Mouse (Mus musculus): Measurements from ENCODE around the gene Nnat. TPM values are rescaled to one million over a fixed set of nuclear protein-coding genes. Genes with fewer than 3 reads are reported as not detected.
A peak's percentile ranks its signal among the peaks of the same experiment; 100 is the strongest.

The Nnat gene
- polyA plus RNA-seq, 1 experiment from 2014 or later = 404 TPM

DNA sequence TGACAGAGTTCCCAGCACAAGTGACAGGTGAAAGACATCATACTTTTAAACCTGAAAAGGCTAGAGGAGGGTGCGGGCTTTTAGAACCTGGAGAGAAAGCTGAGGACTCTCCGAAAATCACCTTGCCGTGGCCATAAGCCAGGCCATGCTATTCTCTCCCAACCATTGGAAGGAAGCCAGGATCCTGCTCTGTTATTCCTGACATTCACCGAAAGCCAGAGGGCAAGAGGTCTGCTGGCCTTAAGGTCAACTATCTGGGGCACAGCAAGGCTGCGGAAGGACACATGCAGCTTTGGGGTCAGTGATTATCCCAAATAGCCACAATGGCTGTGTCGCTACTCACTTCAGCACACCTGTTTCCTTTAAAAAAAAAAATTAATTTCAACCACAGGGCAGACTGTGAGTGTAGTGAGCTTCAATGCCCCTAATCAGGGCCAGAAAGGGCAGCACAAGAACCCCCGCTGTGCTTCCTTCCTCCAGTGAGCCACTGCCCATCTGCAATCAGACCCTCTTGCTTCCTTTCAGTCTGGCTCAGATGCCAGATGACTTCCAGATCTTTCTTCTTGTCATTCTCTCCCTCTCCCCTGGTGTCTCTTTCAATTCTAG, 23.3 kb upstream of the Nnat start:
- no peak overlapping the region for H3K9ac ChIP-seq
- H3K4me3 ChIP-seq (replicated peaks) = no peak overlapping the region
- H3K36me3 ChIP-seq = no peaks in the 10 kb centered on the region
- 55% methylated on average over 7 of the region's 7 CpGs for WGBS
- H3K27ac ChIP-seq = no peak overlapping the region
- H3K9me3 ChIP-seq = no peaks in the 10 kb centered on the region
- ATAC-seq (ENCODE audit: insufficient read depth, low FRiP score, low read depth) = no peak
- H3K4me2 ChIP-seq = no peak overlapping the region
- H3K4me1 ChIP-seq = peaks cover 14% of the 10 kb centered on the region
- H3K27me3 ChIP-seq (replicated peaks) = no peaks in the 10 kb centered on the region

DNA sequence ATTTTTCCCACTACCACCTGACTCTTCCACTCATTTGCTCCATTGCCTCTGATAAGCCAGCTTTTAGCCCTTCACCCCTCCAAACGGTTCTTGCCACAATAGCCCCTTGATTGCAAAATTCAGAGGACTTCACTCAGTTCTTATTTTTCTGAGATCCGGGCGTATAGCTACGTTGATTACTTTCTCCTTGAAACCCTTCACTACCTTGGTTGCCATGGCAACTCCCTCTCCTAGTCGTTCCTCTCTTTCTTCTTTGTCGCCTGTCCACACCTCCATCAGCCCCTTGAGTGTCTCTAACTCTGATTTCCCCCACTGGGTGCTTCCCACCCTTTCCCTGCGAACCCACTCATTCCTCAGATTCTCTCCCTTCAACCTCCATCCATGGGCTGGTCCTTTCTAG, 22.8 kb upstream of the Nnat start:
- H3K27ac ChIP-seq = no peak overlapping the region
- H3K4me2 ChIP-seq = no peak overlapping the region
- no peaks in the 10 kb centered on the region for H3K27me3 ChIP-seq (replicated peaks)
- H3K4me3 ChIP-seq (replicated peaks) = no peak overlapping the region
- no peak overlapping the region for H3K9ac ChIP-seq
- peaks cover 10% of the 10 kb centered on the region; the same call in 1 of the 2 replicates for H3K4me1 ChIP-seq
- no peak for ATAC-seq (ENCODE audit: insufficient read depth, low FRiP score, low read depth)
- 40% methylated on average over 7 of the region's 7 CpGs for WGBS
- H3K9me3 ChIP-seq = no peaks in the 10 kb centered on the region
- no peaks in the 10 kb centered on the region for H3K36me3 ChIP-seq

DNA sequence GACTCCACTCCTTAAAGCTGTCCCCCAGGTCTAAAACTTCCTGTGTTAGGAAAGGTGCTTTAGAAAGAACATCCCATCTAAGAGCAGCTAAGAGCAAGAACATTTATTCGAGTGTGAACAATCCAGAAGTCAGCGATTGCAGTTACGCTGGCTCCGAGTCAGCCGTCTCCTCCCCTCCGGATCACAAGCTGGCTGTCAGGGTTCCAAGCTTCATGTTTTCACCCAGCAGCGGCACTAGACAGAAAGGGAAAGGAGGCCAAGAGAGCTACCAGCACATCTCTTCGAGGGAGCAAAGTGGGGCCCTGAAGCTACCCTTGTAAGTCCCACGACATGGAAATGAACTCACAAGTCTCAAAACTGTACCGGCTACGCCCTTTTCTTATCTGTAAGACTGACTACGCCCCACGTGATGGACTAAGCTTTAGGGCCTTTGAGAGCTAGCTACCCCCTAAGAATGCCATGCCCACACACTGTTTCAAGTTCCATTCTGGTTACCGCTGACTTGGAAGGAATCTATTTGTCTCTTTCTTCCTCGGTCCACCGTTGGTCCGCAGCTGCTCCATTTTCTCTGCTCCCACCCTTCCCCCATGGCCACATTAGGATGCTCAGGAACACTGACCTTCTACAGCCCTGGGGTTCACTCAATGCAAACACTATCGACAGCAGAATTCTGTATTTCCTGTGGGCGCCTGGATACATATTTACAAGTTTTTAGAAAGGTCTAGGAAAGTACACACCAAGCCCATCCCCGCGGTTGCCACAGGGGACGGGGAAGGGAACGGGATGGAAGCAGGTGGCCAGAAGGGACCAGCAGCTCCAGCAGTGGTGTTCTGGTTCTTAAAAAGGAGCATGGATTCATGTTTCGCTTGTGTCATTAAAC, 19.6 kb upstream of the Nnat start:
- Histone ChIP-seq H3K27ac (no peak overlapping the region), H3K4me1 (peaks cover 10% of the 10 kb centered on the region; the same call in 1 of the 2 replicates), H3K36me3 (no peaks in the 10 kb centered on the region), H3K27me3 (replicated peaks) (no peaks in the 10 kb centered on the region), H3K9ac (no peak overlapping the region), H3K9me3 (no peaks in the 10 kb centered on the region), H3K4me2 (peak overlapping the region; percentile 1; the same call in 1 of the 2 replicates), H3K4me3 (replicated peaks) (no peak overlapping the region)
- 54% methylated on average over 24 of the region's 24 CpGs for WGBS
- no peak; the same call in 1 of the 2 replicates for ATAC-seq (ENCODE audit: insufficient read depth, low FRiP score, low read depth)

DNA sequence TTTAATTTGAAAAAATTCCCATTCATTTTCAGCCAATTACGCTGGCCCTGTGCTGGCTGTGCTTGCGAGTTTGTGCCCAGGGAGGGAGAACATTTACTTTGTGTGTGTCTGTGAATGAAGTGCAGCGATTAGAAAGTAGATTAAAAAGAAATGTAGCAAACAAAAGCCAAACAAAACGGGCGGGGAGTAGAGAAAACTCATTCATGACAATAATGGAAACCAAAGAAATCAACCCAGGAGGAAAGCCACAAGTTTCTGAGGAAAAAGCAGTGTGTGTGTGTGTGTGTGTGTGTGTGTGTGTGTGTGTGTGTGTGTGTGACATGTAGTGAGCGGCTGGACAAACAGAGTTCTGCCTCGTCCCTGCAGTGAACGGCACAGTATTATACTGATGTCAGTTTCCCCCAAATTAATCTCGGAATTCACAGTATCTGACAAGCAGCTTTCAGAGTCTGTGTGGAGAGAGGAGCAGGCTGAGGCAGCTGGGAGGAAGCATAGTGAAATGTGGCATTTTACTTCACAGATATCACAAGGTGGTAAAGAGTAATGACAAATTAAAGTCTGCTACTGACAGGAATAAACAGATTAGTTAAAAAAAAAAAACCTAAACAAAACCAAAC, 18.8 kb upstream of the Nnat start:
- H3K27me3 ChIP-seq (replicated peaks) = no peaks in the 10 kb centered on the region
- no peaks in the 10 kb centered on the region for H3K36me3 ChIP-seq
- H3K4me2 ChIP-seq = peak overlapping the region; percentile 1; the same call in 1 of the 2 replicates
- ATAC-seq (ENCODE audit: insufficient read depth, low FRiP score, low read depth) = no peak
- no peak overlapping the region for H3K9ac ChIP-seq
- H3K27ac ChIP-seq = no peak overlapping the region
- 60% methylated on average over 9 of the region's 9 CpGs for WGBS
- H3K9me3 ChIP-seq = no peaks in the 10 kb centered on the region
- H3K4me1 ChIP-seq = peaks cover 10% of the 10 kb centered on the region; the same call in 1 of the 2 replicates
- no peak overlapping the region for H3K4me3 ChIP-seq (replicated peaks)

DNA sequence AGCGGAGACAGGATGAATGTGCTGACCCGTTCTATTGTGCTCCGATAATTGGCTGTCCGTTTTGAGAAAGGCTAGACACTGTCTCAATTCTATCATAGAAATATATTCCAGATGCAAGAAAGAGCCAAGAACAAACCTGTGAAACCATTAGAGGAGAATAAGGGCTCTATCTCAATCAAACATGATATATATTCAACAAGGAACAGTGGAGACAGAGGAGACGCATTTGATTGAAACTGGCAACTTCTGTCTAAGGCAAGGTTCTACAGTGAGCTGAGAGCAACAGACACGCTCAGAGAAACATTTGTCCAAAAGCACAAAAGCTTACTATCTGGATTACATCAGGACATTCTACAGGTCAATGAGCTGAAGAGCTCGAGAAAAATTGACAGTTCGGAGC, 18.2 kb upstream of the Nnat start:
- no peak overlapping the region for H3K4me3 ChIP-seq (replicated peaks)
- no peaks in the 10 kb centered on the region for H3K27me3 ChIP-seq (replicated peaks)
- H3K9me3 ChIP-seq = no peaks in the 10 kb centered on the region
- 71% methylated on average over 8 of the region's 8 CpGs for WGBS
- no peak for ATAC-seq (ENCODE audit: insufficient read depth, low FRiP score, low read depth)
- peaks cover 10% of the 10 kb centered on the region; the same call in 1 of the 2 replicates for H3K4me1 ChIP-seq
- no peak overlapping the region for H3K9ac ChIP-seq
- H3K27ac ChIP-seq = no peak overlapping the region
- no peak overlapping the region for H3K4me2 ChIP-seq
- H3K36me3 ChIP-seq = no peaks in the 10 kb centered on the region

DNA sequence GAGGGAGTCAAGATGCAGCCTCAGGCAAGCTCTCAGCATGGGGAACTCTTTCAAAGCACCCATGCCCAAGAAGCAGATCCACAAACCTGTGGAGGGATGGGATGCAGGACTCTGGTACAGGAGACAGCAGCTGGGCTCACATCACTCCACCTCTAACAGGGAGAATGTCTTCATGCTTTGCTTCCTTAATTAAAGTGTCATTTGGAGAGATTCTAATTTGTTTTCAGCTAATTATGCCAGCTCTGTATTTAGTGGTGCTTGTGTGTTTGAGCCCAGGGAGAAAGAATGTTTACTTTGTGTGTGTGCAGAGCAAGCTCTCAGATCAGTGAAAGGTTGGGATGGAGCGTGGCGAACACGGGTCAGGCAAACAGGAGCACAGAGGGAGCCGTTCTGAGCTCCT, 17.5 kb upstream of the Nnat start:
- Histone ChIP-seq H3K4me2 (no peak overlapping the region), H3K9ac (no peak overlapping the region), H3K27ac (no peak overlapping the region), H3K9me3 (no peaks in the 10 kb centered on the region), H3K27me3 (replicated peaks) (no peaks in the 10 kb centered on the region), H3K4me1 (peaks cover 10% of the 10 kb centered on the region; the same call in 1 of the 2 replicates), H3K4me3 (replicated peaks) (no peak overlapping the region), H3K36me3 (no peaks in the 10 kb centered on the region)
- no peak for ATAC-seq (ENCODE audit: insufficient read depth, low FRiP score, low read depth)
- 64% methylated on average over 4 of the region's 4 CpGs for WGBS

DNA sequence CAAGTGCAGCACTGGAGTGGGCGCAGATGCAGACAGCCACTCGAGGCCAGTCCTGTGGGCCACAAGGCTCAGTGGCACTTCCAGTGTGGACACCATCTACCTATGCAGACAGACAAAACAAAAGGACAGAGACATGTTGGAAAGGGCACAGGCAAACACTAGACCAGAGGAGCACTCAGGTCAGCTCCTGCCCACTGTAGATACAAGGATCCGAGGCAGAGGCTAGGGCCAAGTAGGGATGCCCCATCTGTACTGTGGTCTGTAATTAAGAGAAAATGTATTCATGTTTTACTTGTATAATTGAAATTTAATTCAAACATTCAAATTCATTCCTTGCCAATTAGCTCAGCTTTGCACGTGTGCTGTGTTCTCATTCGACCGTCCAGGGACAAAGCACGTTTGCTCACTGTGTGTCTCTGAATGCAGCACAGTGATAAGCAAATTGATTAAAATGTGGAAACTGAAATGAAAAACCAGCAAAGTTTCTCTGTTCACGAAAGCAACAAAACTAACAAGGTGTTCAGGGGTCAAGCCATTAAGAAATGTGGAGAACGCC, 15.5 kb upstream of the Nnat start:
- WGBS = 76% methylated on average over 9 of the region's 9 CpGs

DNA sequence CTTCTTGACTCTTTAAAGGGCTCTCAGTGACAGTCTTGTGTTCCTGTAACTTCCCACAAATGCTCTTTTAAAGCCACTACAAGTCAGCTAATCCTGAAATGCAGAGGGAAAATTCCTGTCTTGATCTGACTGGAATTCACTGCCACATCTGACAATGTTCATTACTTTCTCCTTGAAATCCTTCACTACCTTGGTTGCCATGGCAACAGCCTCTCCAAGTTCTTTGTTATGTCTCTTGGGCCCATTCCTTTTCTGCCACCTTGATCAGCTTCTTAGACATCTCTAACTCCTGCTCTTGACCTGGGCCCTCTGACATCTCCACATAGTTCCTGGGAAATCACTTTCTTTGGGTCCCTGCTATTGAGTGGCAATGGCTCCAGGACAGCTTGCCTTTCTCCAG, 13.2 kb upstream of the Nnat start:
- H3K36me3 ChIP-seq = peaks cover 5% of the 10 kb centered on the region; the same call in 1 of the 2 replicates
- H3K4me1 ChIP-seq = no peaks in the 10 kb centered on the region
- no peak for ATAC-seq (ENCODE audit: insufficient read depth, low FRiP score, low read depth)

More for the DNA sequence above, 15.5 kb upstream of the Nnat start:
- no peaks in the 10 kb centered on the region for H3K27me3 ChIP-seq (replicated peaks)
- H3K27ac ChIP-seq = no peak overlapping the region
- no peaks in the 10 kb centered on the region for H3K9me3 ChIP-seq
- H3K36me3 ChIP-seq = peaks cover 5% of the 10 kb centered on the region; the same call in 1 of the 2 replicates
- no peak overlapping the region for H3K9ac ChIP-seq
- H3K4me3 ChIP-seq (replicated peaks) = no peak overlapping the region
- no peak overlapping the region for H3K4me2 ChIP-seq
- no peak for ATAC-seq (ENCODE audit: insufficient read depth, low FRiP score, low read depth)
- H3K4me1 ChIP-seq = peaks cover 10% of the 10 kb centered on the region; the same call in 1 of the 2 replicates

DNA sequence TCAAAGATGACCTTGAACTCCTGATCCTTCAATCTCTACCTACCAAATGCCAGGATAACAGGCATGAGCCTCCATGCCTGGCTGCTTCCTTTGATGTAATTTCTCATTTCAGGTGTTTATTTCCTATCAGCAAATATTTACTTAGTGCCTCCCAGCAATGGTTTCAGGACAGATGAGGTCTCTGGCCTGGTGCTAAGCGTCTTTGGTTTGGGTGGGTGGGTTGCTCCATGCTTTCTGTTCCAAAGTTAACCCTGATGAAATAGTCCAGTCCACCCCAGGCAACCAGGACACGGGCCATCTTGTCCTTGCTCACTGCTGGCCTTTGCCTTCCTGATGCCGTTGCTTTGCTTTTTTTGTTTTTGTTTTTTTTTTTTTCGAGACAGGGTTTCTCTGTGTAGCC, 9.6 kb upstream of the Nnat start:
- Histone ChIP-seq H3K9ac (no peak overlapping the region), H3K4me1 (no peaks in the 10 kb centered on the region), H3K36me3 (peaks cover 5% of the 10 kb centered on the region; the same call in 1 of the 2 replicates), H3K4me3 (replicated peaks) (no peak overlapping the region), H3K27me3 (replicated peaks) (no peaks in the 10 kb centered on the region), H3K27ac (no peak overlapping the region), H3K4me2 (no peak overlapping the region), H3K9me3 (no peaks in the 10 kb centered on the region)
- WGBS = 71% methylated on average over 4 of the region's 4 CpGs
- ATAC-seq (ENCODE audit: insufficient read depth, low FRiP score, low read depth) = no peak

More for the DNA sequence above, 13.2 kb upstream of the Nnat start:
- Histone ChIP-seq H3K27ac (no peak overlapping the region), H3K9me3 (no peaks in the 10 kb centered on the region), H3K4me3 (replicated peaks) (no peak overlapping the region), H3K4me2 (no peak overlapping the region), H3K9ac (no peak overlapping the region), H3K27me3 (replicated peaks) (no peaks in the 10 kb centered on the region)

DNA sequence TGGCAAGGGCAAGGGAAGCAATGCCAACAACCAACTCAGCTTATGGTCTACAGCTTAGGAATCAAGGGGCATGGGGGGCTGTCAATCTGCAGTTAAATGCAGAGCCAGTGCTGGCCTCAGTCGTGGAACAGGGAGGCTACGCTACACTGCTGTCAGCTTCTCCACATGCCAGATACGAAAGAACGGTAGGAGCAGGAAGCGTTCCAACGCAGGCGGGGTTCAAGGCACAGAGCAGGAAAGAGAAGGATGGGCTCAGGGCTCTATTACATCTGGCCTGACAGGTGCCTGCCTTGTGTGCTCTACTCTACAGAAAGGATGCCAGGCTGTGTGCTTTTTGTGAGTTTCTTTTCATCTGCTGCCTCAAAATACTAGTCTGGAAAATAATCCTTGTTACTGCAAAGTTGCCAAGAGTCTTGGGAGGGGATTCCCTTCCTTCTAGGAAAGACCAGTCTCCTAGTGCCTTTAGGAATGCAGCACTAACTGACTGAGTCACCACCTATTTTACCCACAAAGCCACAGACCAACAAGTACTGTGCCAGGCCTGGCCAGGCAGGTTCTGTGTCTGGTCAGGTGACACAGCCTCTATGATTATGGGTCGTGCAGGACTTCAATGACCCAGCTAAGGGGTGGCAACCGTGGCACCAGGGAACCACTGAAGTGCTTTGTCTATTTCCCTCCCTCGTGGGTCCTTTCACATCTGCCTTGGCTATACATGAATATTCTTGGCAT, 7.6 kb upstream of the Nnat start:
- WGBS = 66% methylated on average over 10 of the region's 10 CpGs
- no peak overlapping the region for H3K9ac ChIP-seq
- H3K27ac ChIP-seq = no peak overlapping the region
- H3K9me3 ChIP-seq = no peaks in the 10 kb centered on the region
- no peak overlapping the region for H3K4me2 ChIP-seq
- H3K4me3 ChIP-seq (replicated peaks) = no peak overlapping the region
- no peaks in the 10 kb centered on the region for H3K27me3 ChIP-seq (replicated peaks)
- H3K4me1 ChIP-seq = peaks cover 3% of the 10 kb centered on the region; the same call in 1 of the 2 replicates
- ATAC-seq (ENCODE audit: insufficient read depth, low FRiP score, low read depth) = 0 out of 2 replicates have a peak, but pooled peaks have one; percentile 40
- peaks cover 12% of the 10 kb centered on the region for H3K36me3 ChIP-seq

DNA sequence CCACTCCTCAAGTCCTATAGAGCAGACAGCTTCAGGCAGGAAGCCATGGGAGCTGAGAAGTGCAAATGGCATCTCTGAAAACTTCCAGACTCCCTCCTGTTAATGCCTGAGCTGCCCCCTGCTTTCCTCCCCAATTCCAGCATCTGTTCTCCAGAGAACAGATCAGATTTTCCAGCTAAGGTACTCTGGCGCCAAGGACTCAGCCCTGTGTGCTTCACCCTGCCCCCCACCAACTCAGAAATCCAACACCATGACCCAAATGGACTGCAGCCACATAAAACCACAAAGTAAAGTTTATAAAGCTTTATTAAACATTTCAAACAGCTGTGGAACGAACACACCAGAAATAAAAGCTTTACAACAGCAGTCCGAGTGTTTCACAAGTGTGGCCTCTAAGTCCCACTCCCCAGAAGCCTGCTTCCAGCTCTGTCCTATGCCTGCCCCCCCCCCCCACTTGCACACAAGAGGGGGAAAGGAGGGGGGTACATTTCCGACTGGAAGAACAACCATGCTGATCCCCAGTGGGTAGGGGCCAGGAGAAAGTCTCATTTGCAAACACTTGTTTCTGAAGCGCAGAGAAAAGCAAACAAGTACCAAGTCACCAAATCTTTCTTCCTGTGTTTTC, 3.7 kb upstream of the Nnat start:
- Histone ChIP-seq H3K27ac (peak overlapping the region; percentile 63), H3K4me2 (no peak overlapping the region)
- ATAC-seq (ENCODE audit: insufficient read depth, low FRiP score, low read depth) = 0 out of 2 replicates have a peak, but pooled peaks have one; percentile 12

More for the DNA sequence above, 3.7 kb upstream of the Nnat start:
- Histone ChIP-seq H3K27me3 (replicated peaks) (no peaks in the 10 kb centered on the region), H3K9ac (no peak overlapping the region), H3K36me3 (peaks cover 30% of the 10 kb centered on the region), H3K4me3 (replicated peaks) (no peak overlapping the region), H3K4me1 (peaks cover 9% of the 10 kb centered on the region), H3K9me3 (no peaks in the 10 kb centered on the region)
- 48% methylated on average over 5 of the region's 5 CpGs for WGBS
